Mouse (Mus musculus): ENCODE data around the gene Med12. TPM values are rescaled to one million over a fixed set of nuclear protein-coding genes. Genes with fewer than 3 reads are reported as not detected.

Gene Med12
- polyA plus RNA-seq (2015; fragmentation: Nextera tagmentation; extraction: Ambion mirVana), result 17.0 and 24.2 TPM in 2 replicates

DNA sequence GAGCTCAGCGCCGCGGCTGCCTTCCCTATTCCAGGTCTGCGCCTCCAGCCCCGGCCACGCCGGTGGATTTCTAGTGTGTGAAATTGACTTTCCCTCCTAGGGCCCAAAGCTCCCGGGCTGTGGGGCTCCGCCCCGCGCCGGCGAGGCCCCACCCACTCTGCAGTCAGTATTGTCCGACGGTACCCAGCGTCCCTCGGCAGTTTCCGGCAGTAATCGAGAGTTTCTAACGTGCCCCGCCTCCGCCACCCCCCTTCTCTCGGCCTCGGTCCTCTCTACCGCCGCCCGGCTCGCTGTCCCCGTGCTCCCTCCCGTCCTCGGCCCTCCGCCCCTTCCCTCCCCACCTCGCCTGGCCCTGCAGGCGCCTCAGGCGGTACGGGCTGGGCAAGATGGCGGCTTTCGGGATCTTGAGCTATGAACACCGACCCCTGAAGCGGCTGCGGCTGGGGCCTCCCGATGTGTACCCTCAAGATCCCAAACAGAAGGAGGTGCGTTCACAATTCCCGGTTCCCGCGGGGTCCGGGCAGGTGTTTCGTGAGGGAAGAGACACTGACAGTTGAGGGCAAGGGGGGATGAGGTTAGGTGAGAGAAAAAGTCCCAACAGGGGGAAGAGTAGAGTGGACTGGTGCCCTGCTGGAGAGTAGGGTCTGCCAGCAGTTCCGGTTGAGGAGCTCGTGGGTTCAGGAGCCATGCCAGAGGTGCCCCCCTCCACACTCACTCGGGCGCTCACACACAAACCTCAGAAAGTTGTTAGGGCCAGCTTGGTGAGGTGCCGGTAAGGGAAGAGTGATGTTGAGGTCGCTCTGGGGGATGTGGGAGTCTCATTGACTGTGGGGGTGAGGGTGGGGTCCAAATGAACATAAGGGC lies at the start of gene Med12:
Gene Med12 (plus strand): TSS at position 156 of the 864 bp plus-strand sequence.
- whole genome bisulfite sequencing, result 14% methylated on average over 54 of the region's 54 CpGs
- peak; percentile 98 for ATAC-seq (replicated peaks; ENCODE audit: insufficient number of reproducible peaks, insufficient read depth, low FRiP score, low read depth)
- H3K36me3 ChIP-seq, result peaks cover 17% of the 10 kb centered on the region

DNA sequence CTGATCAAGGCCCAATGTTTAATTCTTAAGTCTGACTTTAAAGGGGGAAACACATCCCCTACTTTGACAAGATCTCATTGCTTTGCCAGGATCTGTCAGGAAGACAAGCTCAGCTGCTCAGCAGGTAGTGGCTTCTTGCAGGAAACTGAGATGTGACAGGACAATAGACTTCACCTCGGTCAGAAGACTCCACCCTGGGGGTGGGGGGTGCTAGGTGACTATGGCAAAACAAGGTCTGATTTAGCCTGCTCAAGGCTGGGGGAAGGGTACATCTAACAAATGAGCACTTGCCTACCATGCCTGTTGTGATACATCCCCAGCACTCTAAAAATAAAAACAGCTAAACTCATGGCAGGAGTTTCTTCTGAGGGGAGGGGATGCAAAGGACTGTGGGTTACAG lies 28.8 kb upstream of the Med12 start:
- ATAC-seq (replicated peaks; ENCODE audit: insufficient number of reproducible peaks, insufficient read depth, low FRiP score, low read depth), result no peak
- 21% methylated on average over 1 of the region's 1 CpGs for WGBS
- H3K4me3 ChIP-seq, result no peak overlapping the region

More for the DNA sequence above, at the start of gene Med12:
- Histone ChIP-seq H3K27ac (peak within 1 kb of the TSS; percentile 81), H3K9me3 (replicated peaks) (no peaks in the 10 kb centered on the region), H3K9ac (peak within 1 kb of the TSS; percentile 64), H3K4me1 (replicated peaks) (0 out of 2 replicates have a peak, but pooled peaks cover 4% of the 10 kb centered on the region), H3K4me3 (peak within 1 kb of the TSS; percentile 66), H3K4me2 (peak within 1 kb of the TSS; percentile 59), H3K27me3 (no peaks in the 10 kb centered on the region)

DNA sequence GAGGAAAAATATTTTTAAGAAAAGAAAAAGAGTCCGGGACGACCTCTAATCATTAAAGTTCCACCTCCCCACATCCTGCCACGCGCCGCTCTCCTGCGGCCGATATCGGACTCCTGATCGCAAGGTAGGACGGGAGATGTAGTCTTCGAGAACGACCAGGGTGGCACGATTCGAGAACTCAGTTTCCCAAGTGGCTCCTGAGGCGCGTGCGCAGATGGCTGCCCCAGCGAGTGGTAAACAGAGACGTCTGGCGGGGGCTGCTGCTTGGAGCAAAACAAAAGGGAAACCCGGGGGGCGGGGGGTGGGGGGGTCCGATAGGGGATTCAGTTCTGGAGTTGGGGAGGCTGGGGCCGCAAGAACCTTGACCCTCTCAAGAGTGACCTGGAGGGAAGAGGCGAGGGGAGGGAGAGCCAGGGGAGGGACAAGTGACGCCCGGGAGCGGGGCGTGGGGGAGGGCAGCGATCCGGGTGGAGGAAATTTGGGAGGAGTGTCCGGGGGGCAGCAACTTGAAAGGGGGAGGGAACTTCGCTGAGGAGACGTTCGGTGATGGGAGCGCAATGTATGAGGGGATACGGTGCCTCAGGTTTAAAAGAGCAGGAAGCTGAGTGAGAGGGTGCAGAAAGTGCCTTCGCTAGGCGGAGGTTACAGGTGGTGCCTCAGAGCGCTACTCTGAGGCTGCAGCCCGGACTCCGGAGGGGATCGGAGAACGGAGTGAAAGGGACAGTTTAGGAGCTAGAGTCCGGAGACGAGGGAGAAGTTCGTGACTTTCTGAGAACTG lies 19.7 kb upstream of the Med12 start, which contains the start of gene Foxo4:
Gene Foxo4 (plus strand): TSS at position 577 of the 778 bp plus-strand sequence.
- Histone ChIP-seq H3K4me2 (peak within 1 kb of the TSS; percentile 82), H3K9ac (peak within 1 kb of the TSS; percentile 71), H3K27ac (peak within 1 kb of the TSS; percentile 71), H3K27me3 (no peaks in the 10 kb centered on the region), H3K4me3 (peak within 1 kb of the TSS; percentile 65), H3K9me3 (replicated peaks) (no peaks in the 10 kb centered on the region), H3K4me1 (replicated peaks) (peaks cover 11% of the 10 kb centered on the region), H3K36me3 (no peaks in the 10 kb centered on the region)
- ATAC-seq (replicated peaks; ENCODE audit: insufficient number of reproducible peaks, insufficient read depth, low FRiP score, low read depth), result peak; percentile 84
- WGBS, result 15% methylated on average over 47 of the region's 47 CpGs

More for the DNA sequence above, 28.8 kb upstream of the Med12 start:
- H3K4me2 ChIP-seq, result no peak overlapping the region
- no peaks in the 10 kb centered on the region for H3K36me3 ChIP-seq
- no peaks in the 10 kb centered on the region for H3K9me3 ChIP-seq (replicated peaks)
- H3K27me3 ChIP-seq, result no peaks in the 10 kb centered on the region
- H3K9ac ChIP-seq, result no peak overlapping the region
- H3K4me1 ChIP-seq (replicated peaks), result no peaks in the 10 kb centered on the region
- H3K27ac ChIP-seq, result no peak overlapping the region

DNA sequence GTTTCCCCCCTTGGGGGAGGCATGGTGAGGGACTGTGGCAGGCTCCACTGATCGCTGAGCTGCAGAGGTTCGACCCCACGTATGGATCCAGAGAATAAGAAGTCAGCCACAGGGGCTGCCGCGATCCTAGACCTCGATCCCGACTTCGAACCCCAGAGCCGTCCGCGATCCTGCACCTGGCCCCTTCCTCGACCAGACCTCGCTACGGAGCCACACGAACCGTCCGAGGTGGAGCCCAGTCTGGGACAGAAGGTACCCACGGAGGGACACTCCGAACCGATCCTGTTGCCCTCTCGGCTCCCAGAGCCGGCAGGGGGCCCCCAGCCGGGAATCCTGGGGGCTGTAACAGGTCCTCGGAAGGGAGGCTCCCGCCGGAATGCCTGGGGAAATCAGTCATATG lies 19.1 kb upstream of the Med12 start:
- WGBS, result 12% methylated on average over 26 of the region's 26 CpGs
- Histone ChIP-seq H3K4me3 (peak overlapping the region; percentile 65), H3K9me3 (replicated peaks) (no peaks in the 10 kb centered on the region), H3K36me3 (no peaks in the 10 kb centered on the region), H3K4me1 (replicated peaks) (peaks cover 11% of the 10 kb centered on the region), H3K27ac (peak overlapping the region; percentile 71), H3K9ac (peak overlapping the region; percentile 71), H3K27me3 (no peaks in the 10 kb centered on the region), H3K4me2 (peak overlapping the region; percentile 82)
- ATAC-seq (replicated peaks; ENCODE audit: insufficient number of reproducible peaks, insufficient read depth, low FRiP score, low read depth), result 0 out of 2 replicates have a peak, but pooled peaks have one; percentile 5

DNA sequence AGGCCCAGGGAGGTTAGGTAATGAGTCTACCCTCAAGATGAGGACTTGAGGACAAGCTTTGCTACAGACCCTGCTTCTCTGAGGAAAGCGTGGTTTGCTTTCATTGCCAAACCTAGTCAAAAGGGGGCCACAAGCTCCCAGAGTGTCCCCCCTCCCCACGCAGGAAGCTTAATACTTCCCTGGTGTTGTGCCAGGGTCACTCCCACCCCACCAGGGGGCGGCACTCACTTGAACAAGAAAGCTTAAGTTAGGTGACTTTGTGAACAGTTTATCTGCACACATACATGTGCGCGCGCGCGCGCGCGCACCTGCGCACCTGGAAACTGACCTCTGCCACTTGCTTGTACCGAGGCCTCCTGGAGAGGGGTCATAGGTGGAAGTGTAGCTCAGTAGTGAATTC lies 17.2 kb upstream of the Med12 start:
- Histone ChIP-seq H3K9ac (no peak overlapping the region), H3K27me3 (no peaks in the 10 kb centered on the region), H3K4me1 (replicated peaks) (peaks cover 21% of the 10 kb centered on the region), H3K4me2 (no peak overlapping the region), H3K27ac (no peak overlapping the region), H3K4me3 (no peak overlapping the region), H3K36me3 (no peaks in the 10 kb centered on the region), H3K9me3 (replicated peaks) (no peaks in the 10 kb centered on the region)
- 78% methylated on average over 13 of the region's 13 CpGs for WGBS
- no peak for ATAC-seq (replicated peaks; ENCODE audit: insufficient number of reproducible peaks, insufficient read depth, low FRiP score, low read depth)

DNA sequence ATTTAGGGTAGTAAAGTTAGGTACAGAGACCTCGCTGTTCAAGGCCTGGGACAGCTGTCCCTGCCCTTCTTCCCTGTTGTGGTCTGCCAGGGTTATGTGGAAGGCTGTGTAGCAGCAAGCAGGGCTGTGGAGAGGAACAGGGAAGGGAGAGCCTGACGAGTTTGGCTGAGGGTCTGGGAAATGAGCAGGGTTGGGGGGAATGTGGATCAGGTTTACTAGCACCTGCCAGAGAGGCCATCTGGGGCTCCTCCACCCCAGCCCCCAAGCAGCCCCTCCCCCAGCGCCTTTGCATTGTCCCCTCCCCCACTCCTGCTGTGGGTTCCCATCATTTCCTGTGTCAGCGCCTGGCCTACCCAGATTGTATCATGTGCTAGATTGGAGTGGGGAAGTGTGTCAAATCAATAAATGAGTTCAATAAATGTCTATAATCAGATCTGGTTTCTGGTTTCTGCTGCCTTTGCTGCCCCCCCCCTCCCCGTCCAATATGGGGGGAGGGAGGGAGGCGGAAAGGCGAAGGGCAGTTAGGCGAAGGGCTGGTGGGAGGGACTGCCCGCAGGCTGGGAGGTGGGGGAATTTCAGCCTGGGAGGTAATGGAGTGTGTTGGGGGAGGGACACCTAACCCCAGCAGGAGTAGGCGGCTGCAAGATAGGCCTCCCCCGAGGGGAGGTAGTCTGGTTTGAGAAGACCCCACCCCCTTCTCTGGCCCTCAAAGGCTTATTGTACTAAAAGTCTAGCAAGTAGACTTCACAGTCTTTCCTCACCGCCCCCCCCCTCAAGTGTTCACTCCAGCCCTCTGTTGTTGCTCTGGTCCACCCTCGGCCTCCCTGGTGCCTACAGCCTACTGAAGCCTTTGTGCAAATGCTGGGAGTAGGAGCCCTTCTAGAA lies 13.1 kb upstream of the Med12 start:
- Histone ChIP-seq H3K4me3 (no peak overlapping the region), H3K9ac (no peak overlapping the region)

DNA sequence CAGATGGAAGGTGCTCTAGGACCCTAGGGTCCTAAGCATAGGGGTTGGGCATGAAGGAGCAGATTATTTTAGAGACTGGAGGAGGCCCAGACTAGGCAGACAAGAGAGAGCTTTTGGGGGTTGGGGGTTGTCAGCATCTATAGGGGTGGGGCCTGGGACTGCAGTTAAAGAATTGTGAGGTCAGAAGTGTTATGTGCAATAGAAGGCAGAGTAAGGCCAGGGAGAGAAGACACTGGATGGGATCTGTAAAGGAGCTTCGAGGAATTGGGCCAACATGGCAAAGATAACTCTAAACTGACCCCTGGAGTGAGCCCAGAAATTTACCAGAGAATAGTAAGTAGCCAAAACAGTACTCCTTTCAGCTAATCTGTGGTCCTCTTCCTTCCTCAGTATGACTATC lies 9.9 kb upstream of the Med12 start, which contains the start of gene Gm614:
Gene Gm614 (minus strand): TSS at position 101 of the 400 bp plus-strand sequence.
- H3K4me2 ChIP-seq, result no peak within 1 kb of the TSS

More for the DNA sequence above, 13.1 kb upstream of the Med12 start:
- Histone ChIP-seq H3K9me3 (replicated peaks) (no peaks in the 10 kb centered on the region), H3K27ac (peak overlapping the region; percentile 6; the same call in 1 of the 2 replicates), H3K4me2 (peak overlapping the region; percentile 30; the same call in 1 of the 2 replicates), H3K4me1 (replicated peaks) (peaks cover 18% of the 10 kb centered on the region), H3K36me3 (no peaks in the 10 kb centered on the region), H3K27me3 (no peaks in the 10 kb centered on the region)
- 25% methylated on average over 12 of the region's 13 CpGs for WGBS
- peak; percentile 55; the same call in 1 of the 2 replicates for ATAC-seq (replicated peaks; ENCODE audit: insufficient number of reproducible peaks, insufficient read depth, low FRiP score, low read depth)

DNA sequence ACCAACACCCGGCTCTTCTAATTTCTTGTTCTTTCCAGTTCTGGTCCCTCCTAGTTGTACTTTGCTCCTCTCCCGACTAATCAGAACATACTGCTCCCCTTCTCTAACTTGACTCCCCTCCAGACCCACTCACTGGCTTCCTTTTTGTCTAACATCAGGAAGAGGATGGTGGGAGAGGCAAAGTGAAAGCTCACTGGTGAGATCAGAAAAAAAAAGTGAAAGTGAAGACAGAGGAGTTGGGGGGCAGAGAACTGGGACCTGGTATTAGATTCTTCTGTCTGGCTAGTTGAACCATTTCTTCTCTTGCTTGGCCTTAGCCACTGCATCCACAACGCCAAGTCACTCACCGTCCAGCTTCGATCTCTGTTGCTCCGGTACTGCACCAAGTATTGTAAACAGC lies 7.2 kb upstream of the Med12 start:
- H3K4me2 ChIP-seq, result no peak overlapping the region
- no peak overlapping the region for H3K9ac ChIP-seq
- no peaks in the 10 kb centered on the region for H3K36me3 ChIP-seq
- ATAC-seq (replicated peaks; ENCODE audit: insufficient number of reproducible peaks, insufficient read depth, low FRiP score, low read depth), result no peak
- no peaks in the 10 kb centered on the region for H3K4me1 ChIP-seq (replicated peaks)
- H3K27ac ChIP-seq, result no peak overlapping the region
- H3K27me3 ChIP-seq, result no peaks in the 10 kb centered on the region
- no peak overlapping the region for H3K4me3 ChIP-seq
- WGBS, result 84% methylated on average over 6 of the region's 6 CpGs
- H3K9me3 ChIP-seq (replicated peaks), result no peaks in the 10 kb centered on the region

More for the DNA sequence above, 9.9 kb upstream of the Med12 start, which contains the start of gene Gm614:
- peaks cover 10% of the 10 kb centered on the region for H3K4me1 ChIP-seq (replicated peaks)
- no peaks in the 10 kb centered on the region for H3K27me3 ChIP-seq
- no peak for ATAC-seq (replicated peaks; ENCODE audit: insufficient number of reproducible peaks, insufficient read depth, low FRiP score, low read depth)
- H3K9me3 ChIP-seq (replicated peaks), result no peaks in the 10 kb centered on the region
- H3K27ac ChIP-seq, result no peak within 1 kb of the TSS
- WGBS, result 80% methylated on average over 1 of the region's 1 CpGs
- H3K9ac ChIP-seq, result no peak within 1 kb of the TSS
- no peaks in the 10 kb centered on the region for H3K36me3 ChIP-seq
- no peak within 1 kb of the TSS for H3K4me3 ChIP-seq

DNA sequence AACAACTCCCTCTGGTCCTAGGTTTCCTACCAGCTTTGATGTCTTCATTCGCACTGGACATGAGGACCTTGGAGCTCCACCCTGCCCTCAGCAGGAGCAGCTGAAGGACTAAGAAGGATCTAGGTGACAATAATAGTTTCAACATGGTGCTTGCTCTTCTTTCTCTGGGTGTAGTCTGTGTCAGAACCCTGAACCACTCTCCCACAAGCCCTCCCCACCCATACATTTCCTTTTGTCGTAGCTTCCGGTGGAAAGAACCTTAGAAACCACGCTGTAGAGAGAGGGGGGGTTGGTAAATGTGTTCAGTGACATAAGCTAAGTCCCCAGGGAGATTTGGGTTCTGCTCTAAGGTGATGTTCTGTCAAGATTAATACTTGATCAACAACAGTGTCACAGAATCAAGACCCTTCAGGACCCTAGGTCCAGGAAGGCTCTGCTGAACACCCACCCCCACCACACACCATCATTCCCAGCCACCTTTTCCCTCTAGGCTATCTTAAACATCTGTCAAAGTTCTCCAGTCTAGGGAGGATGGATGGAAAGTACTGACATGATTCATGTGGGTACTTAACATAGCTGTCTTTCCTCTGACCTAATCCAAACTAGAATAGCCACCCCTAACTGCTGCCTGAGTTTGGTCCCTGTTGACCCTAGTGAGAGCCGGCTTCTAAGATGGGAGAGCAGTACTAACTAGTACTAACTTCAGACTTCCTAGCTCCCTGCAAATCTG lies 5.6 kb upstream of the Med12 start, which contains the start of gene Il2rg:
Gene Il2rg (minus strand): TSS at position 231 of the 730 bp plus-strand sequence.
- Histone ChIP-seq H3K9ac (no peak within 1 kb of the TSS), H3K27ac (no peak within 1 kb of the TSS), H3K4me2 (peak within 1 kb of the TSS; percentile 15; the same call in 1 of the 2 replicates), H3K27me3 (no peaks in the 10 kb centered on the region), H3K4me3 (peak within 1 kb of the TSS; percentile 21; the same call in 1 of the 2 replicates), H3K9me3 (replicated peaks) (no peaks in the 10 kb centered on the region), H3K36me3 (no peaks in the 10 kb centered on the region), H3K4me1 (replicated peaks) (no peaks in the 10 kb centered on the region)
- WGBS, result 41% methylated on average over 5 of the region's 5 CpGs
- no peak; the same call in 1 of the 2 replicates for ATAC-seq (replicated peaks; ENCODE audit: insufficient number of reproducible peaks, insufficient read depth, low FRiP score, low read depth)

DNA sequence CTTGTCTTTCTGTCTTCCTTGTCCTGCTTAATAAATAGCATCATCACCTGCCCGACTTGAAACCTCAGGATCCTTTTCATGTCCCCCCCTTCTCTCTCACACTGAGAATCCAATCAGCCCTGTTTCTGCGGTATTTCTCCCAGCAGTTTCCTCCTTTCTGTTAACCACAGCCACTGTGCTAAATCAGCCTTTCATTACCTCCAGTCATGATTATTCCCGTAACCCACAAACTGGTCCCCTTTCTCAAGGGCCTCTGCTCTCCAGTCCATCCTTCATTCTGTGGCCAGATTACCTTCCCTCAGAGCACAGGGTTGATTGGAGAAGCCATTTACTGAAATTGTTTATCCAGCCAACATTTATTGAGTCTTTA lies 5.1 kb upstream of the Med12 start, which contains the start of gene Gm20489:
Gene Gm20489 (minus strand): TSS at position 269 of the 370 bp plus-strand sequence.
- H3K4me2 ChIP-seq, result peak within 1 kb of the TSS; percentile 15; the same call in 1 of the 2 replicates

More for the DNA sequence above, 5.1 kb upstream of the Med12 start, which contains the start of gene Gm20489:
- Histone ChIP-seq H3K27me3 (no peaks in the 10 kb centered on the region), H3K4me1 (replicated peaks) (no peaks in the 10 kb centered on the region), H3K9ac (no peak within 1 kb of the TSS), H3K9me3 (replicated peaks) (no peaks in the 10 kb centered on the region), H3K4me3 (peak within 1 kb of the TSS; percentile 21; the same call in 1 of the 2 replicates), H3K36me3 (no peaks in the 10 kb centered on the region), H3K27ac (no peak within 1 kb of the TSS)
- ATAC-seq (replicated peaks; ENCODE audit: insufficient number of reproducible peaks, insufficient read depth, low FRiP score, low read depth), result no peak
- WGBS, result 47% methylated on average over 3 of the region's 3 CpGs

All from heart, embryonic 15.5 days (tissue).